Mouse (Mus musculus) C2C12 (cell line): ENCODE data around the gene Scarb1.
A peak's percentile ranks its signal among the peaks of the same experiment; 100 is the strongest.

Source experiments
- CTCF ChIP-seq: IDR thresholded peaks from one replicate; pipeline ENCODE4 v1.5.1; 2011; ENCODE audit not compliant: control insufficient read depth, insufficient read depth, insufficient read length
- MAX ChIP-seq: IDR thresholded peaks from one replicate; pipeline ENCODE4 v1.6.1; 2011; ENCODE audit warnings: mild to moderate bottlenecking, control low read depth
- MYOD1 ChIP-seq: IDR thresholded peaks from one replicate; pipeline ENCODE4 v1.6.1; 2011; ENCODE audit warnings: low read depth; ENCODE audit not compliant: control insufficient read depth, insufficient read length

DNA sequence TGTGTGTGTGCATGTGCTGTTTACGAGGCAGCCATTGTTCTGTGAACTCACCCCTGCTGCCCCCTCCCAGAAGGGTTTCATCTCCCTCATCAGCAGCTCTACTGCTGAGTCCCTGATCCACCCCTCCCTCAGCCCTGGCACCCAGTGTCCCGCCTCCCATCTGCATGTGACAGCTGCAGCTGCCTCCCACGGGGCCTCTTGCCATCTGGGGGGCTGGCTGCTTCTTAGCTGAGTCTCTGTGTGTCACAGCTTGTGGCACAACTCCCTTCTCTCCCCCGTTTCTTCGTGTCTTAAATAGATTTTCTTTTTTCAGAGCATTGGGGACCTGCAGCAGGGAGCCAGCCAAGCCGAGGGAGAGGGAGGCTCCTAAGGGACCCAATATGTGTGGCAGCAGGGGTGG is 97.0 kb downstream of the Scarb1 start:
- TF ChIP-seq CTCF (no peak), MYOD1 (peak; percentile 92), MAX (no peak)
